Mouse (Mus musculus): Measurements from ENCODE around the gene Arhgef7. TPM values are rescaled to one million over a fixed set of nuclear protein-coding genes. Genes with fewer than 3 reads are reported as not detected.

The Arhgef7 gene
- total and polyA plus RNA-seq, 3 experiments, result 59.7 to 117 (median 114) TPM

GRCm38 (mm10) chr8:11804914-11805313 lies 77.4 kb downstream of the Arhgef7 start:
- no peak overlapping the region for H3K9ac ChIP-seq (ENCODE audit: low read depth, low read length)
- no peak overlapping the region for H3K27ac ChIP-seq
- 92% methylated on average over 4 of the region's 4 CpGs for WGBS
- H3K4me3 ChIP-seq, result no peak overlapping the region
- no peaks in the 10 kb centered on the region for H3K27me3 ChIP-seq (ENCODE audit: control insufficient read depth, insufficient read depth, low read length)
- DNase-seq, result no peak
- intact Hi-C loops (cut with DNase I), result no loop called here
- H3K79me2 ChIP-seq (replicated peaks; ENCODE audit: control insufficient read depth, insufficient read depth, low read length), result no peaks in the 10 kb centered on the region
- H3K36me3 ChIP-seq (ENCODE audit: control insufficient read depth, insufficient read depth, low read length), result no peaks in the 10 kb centered on the region; the same call in 1 of the 2 replicates
- no peaks in the 10 kb centered on the region for H3K4me1 ChIP-seq (ENCODE audit: control insufficient read depth, insufficient read depth, low read length)
- TF ChIP-seq EP300 (IDR thresholded peaks at IDR 0.05; ENCODE audit: insufficient read depth, low read depth, low read length), result no peak

GRCm38 (mm10) chr8:11806252-11806651 lies 78.7 kb downstream of the Arhgef7 start:
- intact Hi-C loops (cut with DNase I), result no loop called here
- WGBS, result 86% methylated on average over 6 of the region's 6 CpGs
- TF ChIP-seq CTCF (IDR thresholded peaks at IDR 0.05) (no peak), POLR2A (IDR thresholded peaks at IDR 0.05; ENCODE audit: insufficient read depth, low read depth, low read length) (no peak), EP300 (IDR thresholded peaks at IDR 0.05; ENCODE audit: insufficient read depth, low read depth, low read length) (no peak)
- Histone ChIP-seq H3K4me1 (ENCODE audit: control insufficient read depth, insufficient read depth, low read length) (no peaks in the 10 kb centered on the region), H3K27ac (no peak overlapping the region), H3K36me3 (ENCODE audit: control insufficient read depth, insufficient read depth, low read length) (no peaks in the 10 kb centered on the region; the same call in 1 of the 2 replicates), H3K9ac (ENCODE audit: low read depth, low read length) (no peak overlapping the region), H3K4me3 (no peak overlapping the region), H3K79me2 (replicated peaks; ENCODE audit: control insufficient read depth, insufficient read depth, low read length) (no peaks in the 10 kb centered on the region), H3K27me3 (ENCODE audit: control insufficient read depth, insufficient read depth, low read length) (no peaks in the 10 kb centered on the region)
- no peak for DNase-seq

- no peak overlapping the region for H3K27ac ChIP-seq
- no peak overlapping the region for H3K4me3 ChIP-seq
- no peaks in the 10 kb centered on the region for H3K79me2 ChIP-seq (replicated peaks; ENCODE audit: control insufficient read depth, insufficient read depth, low read length)
- intact Hi-C loops (cut with DNase I), result no loop called here
- no peaks in the 10 kb centered on the region; the same call in 1 of the 2 replicates for H3K36me3 ChIP-seq (ENCODE audit: control insufficient read depth, insufficient read depth, low read length)
- no peak for DNase-seq
- 78% methylated on average over 3 of the region's 3 CpGs for WGBS
- TF ChIP-seq POLR2A (IDR thresholded peaks at IDR 0.05; ENCODE audit: insufficient read depth, low read depth, low read length) (no peak), CTCF (IDR thresholded peaks at IDR 0.05) (no peak), EP300 (IDR thresholded peaks at IDR 0.05; ENCODE audit: insufficient read depth, low read depth, low read length) (no peak)
- H3K9ac ChIP-seq (ENCODE audit: low read depth, low read length), result no peak overlapping the region
- H3K27me3 ChIP-seq (ENCODE audit: control insufficient read depth, insufficient read depth, low read length), result no peaks in the 10 kb centered on the region
- no peaks in the 10 kb centered on the region for H3K4me1 ChIP-seq (ENCODE audit: control insufficient read depth, insufficient read depth, low read length)
Observed at GRCm38 (mm10) chr8:11807361-11807760, 79.8 kb downstream of the Arhgef7 start.

DNA sequence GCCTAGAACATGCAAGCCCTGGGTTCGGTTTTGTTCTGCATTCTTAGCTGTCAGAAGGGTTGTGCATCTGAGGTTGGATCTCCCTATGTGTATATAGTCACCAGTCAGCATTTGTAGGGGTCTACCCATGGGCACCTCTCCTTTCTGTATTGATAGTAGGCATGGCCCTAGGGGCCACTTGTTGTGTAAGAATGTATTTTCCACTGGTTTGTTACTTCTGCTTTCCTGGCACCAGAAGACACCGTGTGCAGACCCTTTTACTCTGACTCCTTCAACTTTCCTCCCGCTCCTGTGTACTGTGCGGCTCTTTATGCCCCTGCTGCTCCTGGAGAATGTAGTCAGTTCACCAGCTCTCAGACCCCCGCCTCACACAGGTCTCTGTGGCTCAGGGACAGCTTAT lies 80.5 kb downstream of the Arhgef7 start:
- no peaks in the 10 kb centered on the region for H3K79me2 ChIP-seq (replicated peaks; ENCODE audit: control insufficient read depth, insufficient read depth, low read length)
- H3K36me3 ChIP-seq (ENCODE audit: control insufficient read depth, insufficient read depth, low read length), result no peaks in the 10 kb centered on the region; the same call in 1 of the 2 replicates
- H3K4me1 ChIP-seq (ENCODE audit: control insufficient read depth, insufficient read depth, low read length), result no peaks in the 10 kb centered on the region
- H3K27ac ChIP-seq, result no peak overlapping the region
- no peak for TF ChIP-seq POLR2A (IDR thresholded peaks at IDR 0.05; ENCODE audit: insufficient read depth, low read depth, low read length)
- no peak for TF ChIP-seq EP300 (IDR thresholded peaks at IDR 0.05; ENCODE audit: insufficient read depth, low read depth, low read length)
- no peak for TF ChIP-seq CTCF (IDR thresholded peaks at IDR 0.05)
- H3K4me3 ChIP-seq, result no peak overlapping the region
- 92% methylated on average over 5 of the region's 5 CpGs for WGBS
- no peak overlapping the region for H3K9ac ChIP-seq (ENCODE audit: low read depth, low read length)
- no peaks in the 10 kb centered on the region for H3K27me3 ChIP-seq (ENCODE audit: control insufficient read depth, insufficient read depth, low read length)
- DNase-seq, result no peak
- intact Hi-C loops (cut with DNase I), result no loop called here

GRCm38 (mm10) chr8:11810426-11810825 lies 82.9 kb downstream of the Arhgef7 start:
- no peak for TF ChIP-seq POLR2A (IDR thresholded peaks at IDR 0.05; ENCODE audit: insufficient read depth, low read depth, low read length)
- no peak for TF ChIP-seq EP300 (IDR thresholded peaks at IDR 0.05; ENCODE audit: insufficient read depth, low read depth, low read length)
- TF ChIP-seq CTCF (IDR thresholded peaks at IDR 0.05), result no peak
- no peak overlapping the region for H3K9ac ChIP-seq (ENCODE audit: low read depth, low read length)
- H3K36me3 ChIP-seq (ENCODE audit: control insufficient read depth, insufficient read depth, low read length), result no peaks in the 10 kb centered on the region; the same call in 1 of the 2 replicates
- H3K79me2 ChIP-seq (replicated peaks; ENCODE audit: control insufficient read depth, insufficient read depth, low read length), result no peaks in the 10 kb centered on the region
- no peak overlapping the region for H3K27ac ChIP-seq
- H3K4me3 ChIP-seq, result no peak overlapping the region
- H3K27me3 ChIP-seq (ENCODE audit: control insufficient read depth, insufficient read depth, low read length), result no peaks in the 10 kb centered on the region
- 74% methylated on average over 5 of the region's 5 CpGs for WGBS
- DNase-seq, result no peak
- intact Hi-C loops (cut with DNase I), result no loop called here
- no peaks in the 10 kb centered on the region for H3K4me1 ChIP-seq (ENCODE audit: control insufficient read depth, insufficient read depth, low read length)

DNA sequence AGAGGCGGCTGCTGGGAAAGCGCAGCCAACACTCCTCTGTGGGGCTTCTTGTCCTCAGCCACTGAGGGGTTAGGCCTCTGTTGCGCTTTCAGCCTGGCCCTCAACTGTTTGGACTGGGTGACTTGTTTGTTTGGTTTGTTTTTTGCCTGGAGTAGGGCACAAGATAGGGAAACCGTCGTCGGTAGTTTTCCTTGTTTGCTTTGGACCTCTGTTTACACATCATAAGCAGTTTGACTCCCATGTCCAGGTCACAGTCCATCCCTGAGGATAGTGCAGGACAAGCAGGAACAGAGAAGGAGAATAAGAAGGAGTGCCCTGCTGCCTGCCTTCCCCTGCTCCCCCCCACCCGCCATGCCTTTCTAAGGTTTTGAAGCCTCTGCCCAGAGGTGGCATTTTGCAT lies 86.3 kb downstream of the Arhgef7 start:
- Histone ChIP-seq H3K36me3 (ENCODE audit: control insufficient read depth, insufficient read depth, low read length) (no peaks in the 10 kb centered on the region; the same call in 1 of the 2 replicates), H3K4me1 (ENCODE audit: control insufficient read depth, insufficient read depth, low read length) (no peaks in the 10 kb centered on the region), H3K9ac (ENCODE audit: low read depth, low read length) (no peak overlapping the region), H3K27ac (no peak overlapping the region), H3K4me3 (no peak overlapping the region), H3K79me2 (replicated peaks; ENCODE audit: control insufficient read depth, insufficient read depth, low read length) (no peaks in the 10 kb centered on the region), H3K27me3 (ENCODE audit: control insufficient read depth, insufficient read depth, low read length) (no peaks in the 10 kb centered on the region)
- intact Hi-C loops (cut with DNase I), result no loop called here
- WGBS, result 58% methylated on average over 7 of the region's 7 CpGs
- TF ChIP-seq CTCF (IDR thresholded peaks at IDR 0.05) (no peak), EP300 (IDR thresholded peaks at IDR 0.05; ENCODE audit: insufficient read depth, low read depth, low read length) (no peak), POLR2A (IDR thresholded peaks at IDR 0.05; ENCODE audit: insufficient read depth, low read depth, low read length) (no peak)
- no peak for DNase-seq
